Mouse (Mus musculus) testis, adult 2 months (tissue): Measurements from ENCODE around the gene Dnm2.

Source experiments
- CTCF ChIP-seq: fragments of 200-500 bp; IDR thresholded peaks from 2 replicates; pipeline ENCODE4 v1.5.1; 2012; ENCODE audit warnings: low read depth, mild to moderate bottlenecking, inconsistent platforms, low read length, moderate library complexity; ENCODE audit not compliant: control insufficient read depth, insufficient read depth, insufficient replicate concordance
- POLR2A ChIP-seq: fragments of 200-500 bp; IDR thresholded peaks from 2 replicates; pipeline ENCODE4 v1.6.1; 2012; ENCODE audit warnings: low read depth, mild to moderate bottlenecking, inconsistent platforms, low read length, moderate library complexity; ENCODE audit not compliant: control insufficient read depth

- TF ChIP-seq POLR2A (no peak), CTCF (no peak)
Measured at GRCm38 (mm10) chr9:21503352-21503751, 78.6 kb downstream of the Dnm2 start.
